Mouse (Mus musculus) midbrain, embryonic 12.5 days (tissue): ENCODE measurements around the gene Tnks1bp1. TPM values are rescaled to one million over a fixed set of nuclear protein-coding genes. Genes with fewer than 3 reads are reported as not detected.

Experiments
- ATAC-seq: fragments of 200-750 bp; cut with Nextera tagmentation; 2 replicates; pipeline ENCODE4 v1.8.0; 2017; ENCODE audit warnings: low read depth, moderate TSS enrichment, moderate library complexity; ENCODE audit not compliant: low FRiP score
- H3K27ac ChIP-seq: fragments of 300-500 bp; sonication (generic); replicated peaks from 2 replicates; pipeline ENCODE4 v1.5.1; 2016; ENCODE audit warnings: mild to moderate bottlenecking
- H3K27me3 ChIP-seq: fragments of 300-500 bp; sonication (generic); 2 replicates; pipeline ENCODE4 v1.6.1; 2016; ENCODE audit warnings: mild to moderate bottlenecking
- H3K36me3 ChIP-seq: fragments of 300-500 bp; sonication (generic); 2 replicates; pipeline ENCODE4 v1.6.1; 2016
- H3K4me1 ChIP-seq: fragments of 300-500 bp; sonication (generic); 2 replicates; pipeline ENCODE4 v1.6.1; 2016
- H3K4me2 ChIP-seq: fragments of 300-500 bp; sonication (generic); replicated peaks from 2 replicates; pipeline ENCODE4 v1.6.1; 2016; ENCODE audit warnings: mild to moderate bottlenecking, moderate library complexity
- H3K4me3 ChIP-seq: fragments of 300-500 bp; sonication (generic); 2 replicates; pipeline ENCODE4 v1.5.1; 2016; ENCODE audit warnings: mild to moderate bottlenecking
- H3K9ac ChIP-seq: fragments of 300-500 bp; sonication (generic); replicated peaks from 2 replicates; pipeline ENCODE4 v1.6.1; 2016; ENCODE audit warnings: mild to moderate bottlenecking, moderate library complexity
- H3K9me3 ChIP-seq: fragments of 300-500 bp; sonication (generic); 2 replicates; pipeline ENCODE4 v1.6.1; 2016; ENCODE audit warnings: mild to moderate bottlenecking
- WGBS: fragments of 180-500 bp; shearing (Covaris S2); methylation state at CpG from one replicate; pipeline ENCODE4 v1.1.7; 2016; 5-methylcytosine and 5-hydroxymethylcytosine counted together
- polyA plus RNA-seq: library from polyadenylated mRNA; unstranded; fragments of >200 nt; fragmentation: Nextera tagmentation; extraction: Ambion mirVana; gene quantifications from 2 replicates; pipeline ENCODE4 v1.2.1, GENCODE M21; 2016

The Tnks1bp1 gene
- polyA plus RNA-seq, 1 experiment from 2014 or later, result 40.3 TPM

- Histone ChIP-seq H3K4me2 (no peak overlapping the region), H3K27me3 (no peaks in the 10 kb centered on the region), H3K4me3 (no peak overlapping the region), H3K4me1 (no peaks in the 10 kb centered on the region), H3K9ac (no peak overlapping the region), H3K9me3 (no peaks in the 10 kb centered on the region), H3K36me3 (no peaks in the 10 kb centered on the region), H3K27ac (no peak overlapping the region)
- WGBS, result 25% methylated on average over 4 of the region's 4 CpGs
- no peak for ATAC-seq
Measured at GRCm38 (mm10) chr2:85022043-85022442, 25.8 kb upstream of the Tnks1bp1 start.

GRCm38 (mm10) chr2:85026178-85026577 lies 21.6 kb upstream of the Tnks1bp1 start:
- H3K4me3 ChIP-seq, result no peak overlapping the region
- H3K27ac ChIP-seq, result no peak overlapping the region
- H3K4me1 ChIP-seq, result no peaks in the 10 kb centered on the region
- no peaks in the 10 kb centered on the region for H3K27me3 ChIP-seq
- H3K36me3 ChIP-seq, result no peaks in the 10 kb centered on the region
- whole genome bisulfite sequencing, result 75% methylated on average over 3 of the region's 3 CpGs
- no peak overlapping the region for H3K9ac ChIP-seq
- no peak overlapping the region for H3K4me2 ChIP-seq
- H3K9me3 ChIP-seq, result no peaks in the 10 kb centered on the region
- ATAC-seq, result no peak

DNA sequence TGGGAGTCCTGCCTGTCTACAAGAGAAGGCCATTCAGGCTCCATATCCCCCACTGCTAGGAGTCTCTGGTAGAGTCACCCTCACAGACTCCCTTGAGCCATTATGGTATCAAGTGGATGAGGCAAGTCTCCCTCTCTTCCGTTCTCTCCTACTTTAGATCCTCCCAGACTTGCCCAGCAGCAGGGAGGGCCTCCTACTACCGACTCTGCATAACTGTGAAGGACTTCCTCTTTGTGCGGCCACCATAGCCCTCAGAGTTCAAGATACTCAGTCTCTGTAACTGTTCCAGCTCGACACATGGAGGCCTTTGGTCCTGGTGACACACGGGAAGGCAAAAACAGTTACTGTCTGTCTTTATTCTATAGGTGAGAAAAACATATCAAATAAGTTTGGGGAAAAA lies 20.5 kb upstream of the Tnks1bp1 start:
- WGBS, result 79% methylated on average over 5 of the region's 5 CpGs
- H3K4me3 ChIP-seq, result no peak overlapping the region
- no peak overlapping the region for H3K4me2 ChIP-seq
- ATAC-seq, result no peak
- H3K27me3 ChIP-seq, result no peaks in the 10 kb centered on the region
- H3K9me3 ChIP-seq, result no peaks in the 10 kb centered on the region
- no peaks in the 10 kb centered on the region for H3K4me1 ChIP-seq
- H3K36me3 ChIP-seq, result no peaks in the 10 kb centered on the region
- H3K27ac ChIP-seq, result no peak overlapping the region
- no peak overlapping the region for H3K9ac ChIP-seq

- Histone ChIP-seq H3K9me3 (no peaks in the 10 kb centered on the region), H3K36me3 (no peaks in the 10 kb centered on the region), H3K27me3 (no peaks in the 10 kb centered on the region; the same call in 1 of the 2 replicates), H3K4me3 (no peak overlapping the region), H3K4me1 (no peaks in the 10 kb centered on the region), H3K9ac (no peak overlapping the region), H3K4me2 (no peak overlapping the region), H3K27ac (no peak overlapping the region)
- 81% methylated on average over 6 of the region's 6 CpGs for WGBS
- ATAC-seq, result no peak
Measured at GRCm38 (mm10) chr2:85029897-85030296, 17.9 kb upstream of the Tnks1bp1 start.

GRCm38 (mm10) chr2:85030989-85031388 lies 16.8 kb upstream of the Tnks1bp1 start:
- ATAC-seq, result no peak
- no peak overlapping the region for H3K4me3 ChIP-seq
- no peaks in the 10 kb centered on the region for H3K36me3 ChIP-seq
- 72% methylated on average over 6 of the region's 6 CpGs for WGBS
- peaks cover under 1% of the 10 kb centered on the region; the same call in 1 of the 2 replicates for H3K4me1 ChIP-seq
- no peak overlapping the region for H3K4me2 ChIP-seq
- no peaks in the 10 kb centered on the region; the same call in 1 of the 2 replicates for H3K27me3 ChIP-seq
- H3K9ac ChIP-seq, result no peak overlapping the region
- H3K27ac ChIP-seq, result no peak overlapping the region
- H3K9me3 ChIP-seq, result no peaks in the 10 kb centered on the region

GRCm38 (mm10) chr2:85033121-85033520 lies 14.7 kb upstream of the Tnks1bp1 start:
- ATAC-seq, result no peak
- no peaks in the 10 kb centered on the region for H3K36me3 ChIP-seq
- H3K9me3 ChIP-seq, result no peaks in the 10 kb centered on the region
- H3K4me2 ChIP-seq, result no peak overlapping the region
- H3K4me1 ChIP-seq, result peaks cover 13% of the 10 kb centered on the region
- H3K4me3 ChIP-seq, result no peak overlapping the region
- H3K9ac ChIP-seq, result no peak overlapping the region
- H3K27ac ChIP-seq, result no peak overlapping the region
- no peaks in the 10 kb centered on the region; the same call in 1 of the 2 replicates for H3K27me3 ChIP-seq
- WGBS, result 87% methylated on average over 2 of the region's 2 CpGs

DNA sequence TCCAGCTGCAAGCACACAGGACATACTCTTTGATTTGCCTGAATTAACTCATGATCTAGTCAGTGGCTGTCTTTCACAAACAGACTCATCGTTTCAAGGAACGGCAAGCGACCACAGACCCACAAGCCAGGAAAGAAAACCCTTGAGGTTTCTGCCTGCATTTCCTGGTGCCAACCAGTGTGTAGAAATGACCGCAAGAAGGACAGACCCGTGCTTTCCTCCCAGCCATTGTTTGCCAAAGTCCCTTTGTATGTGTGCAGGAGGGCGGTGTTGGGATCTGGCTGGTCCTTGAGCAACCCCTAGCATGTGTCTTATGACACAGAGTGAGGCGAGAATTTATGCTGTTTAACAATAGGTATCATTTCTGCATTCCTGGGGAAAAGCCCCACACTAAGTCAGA lies 13.7 kb upstream of the Tnks1bp1 start:
- peaks cover 18% of the 10 kb centered on the region for H3K4me1 ChIP-seq
- no peak overlapping the region for H3K4me3 ChIP-seq
- peaks cover 6% of the 10 kb centered on the region for H3K36me3 ChIP-seq
- H3K27me3 ChIP-seq, result no peaks in the 10 kb centered on the region; the same call in 1 of the 2 replicates
- H3K4me2 ChIP-seq, result no peak overlapping the region
- no peak overlapping the region for H3K27ac ChIP-seq
- H3K9ac ChIP-seq, result no peak overlapping the region
- H3K9me3 ChIP-seq, result no peaks in the 10 kb centered on the region
- ATAC-seq, result no peak
- 82% methylated on average over 7 of the region's 7 CpGs for WGBS

DNA sequence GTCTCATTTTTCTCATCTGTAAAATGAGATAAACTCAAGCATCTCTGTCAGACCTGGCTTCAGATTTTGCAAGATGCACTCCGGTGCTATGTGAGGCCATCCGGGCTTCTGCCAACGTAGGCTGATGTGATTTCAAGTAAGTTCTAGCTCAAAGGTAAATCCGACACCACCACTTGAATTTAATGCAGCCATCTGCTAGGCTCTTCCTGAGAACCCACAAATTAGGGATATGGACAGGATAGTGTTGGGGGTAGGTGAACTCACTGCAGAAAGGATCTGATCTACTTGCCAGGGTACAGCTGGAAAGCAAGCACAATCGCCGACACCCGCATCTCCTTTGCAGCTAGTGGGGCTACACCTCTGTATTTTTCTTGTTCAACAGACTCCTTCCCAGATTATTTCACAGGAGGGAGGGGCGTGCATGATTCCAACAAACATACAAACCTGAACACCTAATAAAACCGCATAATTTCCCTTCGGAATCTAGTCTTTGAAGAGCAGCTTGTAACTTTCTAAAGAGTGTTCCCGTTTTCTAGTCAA lies 11.2 kb upstream of the Tnks1bp1 start:
- peaks cover 18% of the 10 kb centered on the region for H3K4me1 ChIP-seq
- ATAC-seq, result peak; percentile 38
- H3K4me2 ChIP-seq, result peak overlapping the region; percentile 77
- H3K36me3 ChIP-seq, result peaks cover 30% of the 10 kb centered on the region
- peak overlapping the region; percentile 77 for H3K27ac ChIP-seq
- H3K9ac ChIP-seq, result peak overlapping the region; percentile 92
- peak overlapping the region; percentile 79 for H3K4me3 ChIP-seq
- H3K9me3 ChIP-seq, result no peaks in the 10 kb centered on the region
- H3K27me3 ChIP-seq, result no peaks in the 10 kb centered on the region; the same call in 1 of the 2 replicates
- WGBS, result 9% methylated on average over 11 of the region's 11 CpGs

- Histone ChIP-seq H3K4me3 (peak within 1 kb of the TSS; percentile 79), H3K9me3 (no peaks in the 10 kb centered on the region), H3K36me3 (peaks cover 37% of the 10 kb centered on the region)
Measured at GRCm38 (mm10) chr2:85037047-85038026, 10.5 kb upstream of the Tnks1bp1 start, which contains the start of the genes Ssrp1 and P2rx3. Gene Ssrp1, plus strand, starts transcription at chr2:85037234. Gene P2rx3, minus strand, starts transcription at chr2:85037462.

DNA sequence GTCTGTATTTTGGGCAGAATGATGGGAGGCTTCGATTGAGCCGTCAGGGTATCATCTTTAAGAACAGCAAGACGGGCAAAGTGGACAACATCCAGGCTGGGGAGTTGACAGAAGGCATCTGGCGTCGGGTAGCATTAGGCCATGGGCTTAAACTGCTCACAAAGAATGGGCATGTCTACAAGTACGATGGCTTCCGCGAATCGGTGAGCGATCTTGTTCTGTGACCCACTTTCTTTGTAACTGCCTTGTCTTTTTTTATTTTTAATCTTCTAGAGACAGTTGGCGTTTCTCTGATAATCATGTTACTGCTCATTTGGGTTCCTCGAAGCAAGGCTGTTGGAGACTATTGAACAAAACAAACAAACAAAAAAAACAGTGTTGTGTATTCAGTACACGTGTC lies 9.5 kb upstream of the Tnks1bp1 start:
- Histone ChIP-seq H3K36me3 (peaks cover 47% of the 10 kb centered on the region), H3K4me1 (peaks cover 18% of the 10 kb centered on the region), H3K27ac (no peak overlapping the region), H3K9me3 (no peaks in the 10 kb centered on the region), H3K27me3 (no peaks in the 10 kb centered on the region; the same call in 1 of the 2 replicates), H3K4me3 (peak overlapping the region; percentile 79), H3K9ac (peak overlapping the region; percentile 92), H3K4me2 (peak overlapping the region; percentile 77)
- no peak for ATAC-seq
- WGBS, result 80% methylated on average over 13 of the region's 13 CpGs

More at GRCm38 (mm10) chr2:85037047-85038026, 10.5 kb upstream of the Tnks1bp1 start, which contains the start of the genes Ssrp1 and P2rx3:
- under 1% methylated on average over 66 of the region's 66 CpGs for WGBS
- H3K9ac ChIP-seq, result peak within 1 kb of the TSS; percentile 92
- H3K4me1 ChIP-seq, result peaks cover 18% of the 10 kb centered on the region
- peak; percentile 96 for ATAC-seq
- peak within 1 kb of the TSS; percentile 77 for H3K4me2 ChIP-seq
- H3K27me3 ChIP-seq, result no peaks in the 10 kb centered on the region; the same call in 1 of the 2 replicates
- H3K27ac ChIP-seq, result peak within 1 kb of the TSS; percentile 77

DNA sequence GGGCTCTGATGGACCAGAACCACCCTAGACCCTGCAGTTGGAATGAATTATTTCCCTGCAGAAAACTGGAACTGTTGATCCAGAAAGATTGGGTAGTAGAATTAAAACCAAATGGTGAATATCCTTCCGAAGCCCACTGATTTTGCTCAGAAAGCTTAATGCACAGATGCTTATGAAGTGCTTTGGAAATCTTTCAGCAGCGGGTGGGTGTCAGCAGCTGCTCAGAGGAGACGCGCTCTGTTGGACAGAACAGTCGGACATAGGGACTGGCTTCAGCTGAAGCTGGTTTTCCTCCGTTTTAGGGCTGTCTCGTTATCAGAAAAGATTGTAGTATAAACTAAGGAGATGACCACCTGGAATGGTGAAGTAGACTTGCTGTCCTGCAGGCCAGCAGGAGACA lies 4.2 kb upstream of the Tnks1bp1 start:
- Histone ChIP-seq H3K4me3 (no peak overlapping the region), H3K27ac (no peak overlapping the region), H3K27me3 (no peaks in the 10 kb centered on the region), H3K36me3 (peaks cover 83% of the 10 kb centered on the region), H3K4me1 (peaks cover 13% of the 10 kb centered on the region), H3K9ac (no peak overlapping the region), H3K9me3 (no peaks in the 10 kb centered on the region), H3K4me2 (no peak overlapping the region)
- 90% methylated on average over 7 of the region's 7 CpGs for WGBS
- ATAC-seq, result no peak

- Histone ChIP-seq H3K9me3 (no peaks in the 10 kb centered on the region), H3K27me3 (no peaks in the 10 kb centered on the region), H3K9ac (no peak overlapping the region), H3K4me3 (no peak overlapping the region), H3K27ac (no peak overlapping the region), H3K36me3 (peaks cover 59% of the 10 kb centered on the region), H3K4me2 (no peak overlapping the region), H3K4me1 (peaks cover 37% of the 10 kb centered on the region)
- 81% methylated on average over 8 of the region's 8 CpGs for WGBS
- no peak for ATAC-seq
Measured at GRCm38 (mm10) chr2:85046222-85046621, 1.6 kb upstream of the Tnks1bp1 start.
